Mouse (Mus musculus): ENCODE measurements around the gene Minos1. TPM values are rescaled to one million over a fixed set of nuclear protein-coding genes. Genes with fewer than 3 reads are reported as not detected.
A peak's percentile ranks its signal among the peaks of the same experiment; 100 is the strongest.

Minos1 gene
- polyA plus RNA-seq, 1 experiment from 2014 or later = 419 TPM

DNA sequence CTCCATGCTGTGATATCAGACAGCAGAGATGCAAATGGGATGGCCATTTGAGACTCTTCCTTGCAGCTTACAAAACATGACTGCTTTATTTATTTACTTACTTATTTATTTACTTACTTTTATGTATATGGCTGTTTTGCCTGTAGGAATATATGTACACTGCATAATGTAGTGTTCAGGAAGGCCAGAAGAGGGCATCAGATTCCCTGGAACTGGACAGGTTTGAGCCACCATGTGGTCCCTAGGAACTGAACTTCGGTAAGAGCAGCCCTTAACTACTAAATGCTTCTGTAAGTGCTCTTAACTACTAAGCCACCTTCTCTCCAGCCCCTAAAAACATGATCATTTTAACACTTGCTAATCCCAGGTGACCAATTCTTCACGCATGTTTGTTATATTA is 52.6 kb downstream of the Minos1 start:
- Histone ChIP-seq H3K4me1 (replicated peaks) (peaks cover 42% of the 10 kb centered on the region), H3K27me3 (peaks cover 46% of the 10 kb centered on the region), H3K36me3 (no peaks in the 10 kb centered on the region), H3K27ac (no peak overlapping the region), H3K4me3 (replicated peaks) (no peak overlapping the region), H3K9me3 (no peaks in the 10 kb centered on the region), H3K9ac (replicated peaks) (no peak overlapping the region), H3K4me2 (replicated peaks) (no peak overlapping the region)
- ATAC-seq = no peak
- 38% methylated on average over 2 of the region's 2 CpGs for WGBS

- 16% methylated on average over 5 of the region's 5 CpGs for WGBS
- H3K27me3 ChIP-seq = peaks cover 64% of the 10 kb centered on the region
- H3K9ac ChIP-seq (replicated peaks) = no peak overlapping the region
- H3K4me2 ChIP-seq (replicated peaks) = peak overlapping the region; percentile 77
- H3K9me3 ChIP-seq = no peaks in the 10 kb centered on the region
- peak overlapping the region; percentile 51 for H3K4me3 ChIP-seq (replicated peaks)
- no peak overlapping the region for H3K27ac ChIP-seq
- no peaks in the 10 kb centered on the region for H3K36me3 ChIP-seq
- H3K4me1 ChIP-seq (replicated peaks) = peaks cover 22% of the 10 kb centered on the region
- ATAC-seq = no peak
Measured at GRCm38 (mm10) chr4:139075915-139076314, 55.0 kb downstream of the Minos1 start.

GRCm38 (mm10) chr4:139075041-139075711 is 55.7 kb downstream of the Minos1 start, which contains the start of gene Htr6:
Gene Htr6 (minus strand): TSS chr4:139075570.
- ATAC-seq = peak; percentile 32
- H3K27me3 ChIP-seq = peaks cover 69% of the 10 kb centered on the region

GRCm38 (mm10) chr4:139074060-139074459 is 56.9 kb downstream of the Minos1 start:
- H3K9ac ChIP-seq (replicated peaks) = 0 out of 2 replicates have a peak overlapping the region, but pooled peaks have one; percentile 6
- no peak for ATAC-seq
- no peaks in the 10 kb centered on the region for H3K9me3 ChIP-seq
- peak overlapping the region; percentile 51 for H3K4me3 ChIP-seq (replicated peaks)
- H3K27ac ChIP-seq = no peak overlapping the region
- no peaks in the 10 kb centered on the region for H3K36me3 ChIP-seq
- peak overlapping the region; percentile 77 for H3K4me2 ChIP-seq (replicated peaks)
- 17% methylated on average over 29 of the region's 29 CpGs for WGBS
- peaks cover 19% of the 10 kb centered on the region for H3K4me1 ChIP-seq (replicated peaks)
- peaks cover 76% of the 10 kb centered on the region for H3K27me3 ChIP-seq

More at GRCm38 (mm10) chr4:139075041-139075711, 55.7 kb downstream of the Minos1 start, which contains the start of gene Htr6:
- H3K27ac ChIP-seq = no peak within 1 kb of the TSS
- no peaks in the 10 kb centered on the region for H3K9me3 ChIP-seq
- peak within 1 kb of the TSS; percentile 51 for H3K4me3 ChIP-seq (replicated peaks)
- H3K9ac ChIP-seq (replicated peaks) = peak within 1 kb of the TSS; percentile 63
- WGBS = under 1% methylated on average over 74 of the region's 77 CpGs
- no peaks in the 10 kb centered on the region for H3K36me3 ChIP-seq
- H3K4me1 ChIP-seq (replicated peaks) = peaks cover 22% of the 10 kb centered on the region
- H3K4me2 ChIP-seq (replicated peaks) = peak within 1 kb of the TSS; percentile 77

GRCm38 (mm10) chr4:139068287-139068686 is 62.6 kb downstream of the Minos1 start:
- Histone ChIP-seq H3K4me3 (replicated peaks) (no peak overlapping the region), H3K9ac (replicated peaks) (no peak overlapping the region), H3K4me1 (replicated peaks) (no peaks in the 10 kb centered on the region), H3K27ac (no peak overlapping the region), H3K27me3 (peaks cover 37% of the 10 kb centered on the region), H3K4me2 (replicated peaks) (no peak overlapping the region), H3K9me3 (peaks cover 4% of the 10 kb centered on the region; the same call in 1 of the 2 replicates), H3K36me3 (no peaks in the 10 kb centered on the region)
- ATAC-seq = no peak
- WGBS = 48% methylated on average over 4 of the region's 4 CpGs

GRCm38 (mm10) chr4:139064831-139065230 is 66.1 kb downstream of the Minos1 start:
- H3K4me2 ChIP-seq (replicated peaks) = no peak overlapping the region
- H3K27me3 ChIP-seq = peaks cover 14% of the 10 kb centered on the region
- H3K4me1 ChIP-seq (replicated peaks) = no peaks in the 10 kb centered on the region
- no peak overlapping the region for H3K4me3 ChIP-seq (replicated peaks)
- H3K36me3 ChIP-seq = no peaks in the 10 kb centered on the region
- H3K9ac ChIP-seq (replicated peaks) = no peak overlapping the region
- 86% methylated on average over 5 of the region's 5 CpGs for WGBS
- no peak overlapping the region for H3K27ac ChIP-seq
- no peak for ATAC-seq
- peaks cover 4% of the 10 kb centered on the region; the same call in 1 of the 2 replicates for H3K9me3 ChIP-seq

DNA sequence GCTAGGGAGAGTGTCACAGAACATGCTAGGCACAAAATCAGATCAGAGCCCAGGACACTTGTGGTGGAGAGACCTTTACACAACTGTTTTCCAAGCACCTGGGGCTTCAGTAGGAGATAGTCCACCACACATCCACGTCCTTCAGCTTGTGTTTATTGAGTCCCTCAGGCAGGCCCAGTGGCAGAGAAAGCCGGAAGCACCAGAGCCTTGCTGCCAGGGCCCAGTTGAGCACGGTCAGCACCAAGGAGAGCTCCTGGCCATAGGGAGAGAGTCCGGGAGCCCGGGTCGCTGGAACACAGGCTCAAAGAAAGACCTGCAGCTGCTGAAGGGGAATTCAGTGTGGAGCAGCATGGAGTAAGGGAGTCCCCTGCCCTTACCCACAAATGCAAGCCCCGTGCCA is 71.3 kb downstream of the Minos1 start:
- H3K27me3 ChIP-seq = peaks cover 19% of the 10 kb centered on the region
- WGBS = 7% methylated on average over 7 of the region's 7 CpGs
- H3K4me1 ChIP-seq (replicated peaks) = peaks cover 3% of the 10 kb centered on the region
- no peak overlapping the region for H3K27ac ChIP-seq
- H3K9me3 ChIP-seq = no peaks in the 10 kb centered on the region
- no peak overlapping the region for H3K9ac ChIP-seq (replicated peaks)
- no peak for ATAC-seq
- H3K36me3 ChIP-seq = no peaks in the 10 kb centered on the region
- H3K4me2 ChIP-seq (replicated peaks) = no peak overlapping the region
- no peak overlapping the region for H3K4me3 ChIP-seq (replicated peaks)

- no peak for ATAC-seq
- H3K27ac ChIP-seq = no peak overlapping the region
- WGBS = 90% methylated on average over 5 of the region's 5 CpGs
Measured at GRCm38 (mm10) chr4:139058029-139058428, 72.9 kb downstream of the Minos1 start.

DNA sequence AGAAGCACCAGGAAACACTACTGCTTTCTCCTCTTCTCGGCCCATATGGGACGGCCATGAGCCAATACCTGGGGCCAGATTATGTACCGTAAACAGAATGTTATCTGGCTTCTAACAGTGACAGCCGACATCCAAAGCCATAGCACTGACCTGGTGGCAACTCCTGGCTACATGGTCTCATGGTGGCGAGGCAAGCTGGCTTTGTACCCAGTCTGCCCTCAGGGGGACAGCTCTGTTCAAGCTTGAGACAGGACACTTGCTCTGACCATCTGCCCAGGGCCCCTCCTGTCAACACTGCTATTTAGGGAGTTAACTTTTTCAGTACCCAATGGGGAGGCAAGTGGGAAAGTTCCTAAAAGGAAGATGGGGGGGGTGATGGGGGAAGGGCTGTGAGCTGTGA is 73.6 kb downstream of the Minos1 start:
- Histone ChIP-seq H3K4me1 (replicated peaks) (peaks cover 8% of the 10 kb centered on the region), H3K36me3 (no peaks in the 10 kb centered on the region), H3K9ac (replicated peaks) (no peak overlapping the region), H3K9me3 (no peaks in the 10 kb centered on the region), H3K27ac (no peak overlapping the region), H3K4me3 (replicated peaks) (no peak overlapping the region), H3K4me2 (replicated peaks) (no peak overlapping the region), H3K27me3 (peaks cover 19% of the 10 kb centered on the region; the same call in 1 of the 2 replicates)
- ATAC-seq = no peak
- WGBS = 69% methylated on average over 5 of the region's 5 CpGs

More at GRCm38 (mm10) chr4:139058029-139058428, 72.9 kb downstream of the Minos1 start:
- Histone ChIP-seq H3K9ac (replicated peaks) (no peak overlapping the region), H3K36me3 (no peaks in the 10 kb centered on the region), H3K27me3 (peaks cover 19% of the 10 kb centered on the region; the same call in 1 of the 2 replicates), H3K4me1 (replicated peaks) (peaks cover 8% of the 10 kb centered on the region), H3K9me3 (no peaks in the 10 kb centered on the region), H3K4me3 (replicated peaks) (no peak overlapping the region), H3K4me2 (replicated peaks) (no peak overlapping the region)

- Histone ChIP-seq H3K27me3 (peaks cover 19% of the 10 kb centered on the region; the same call in 1 of the 2 replicates), H3K36me3 (no peaks in the 10 kb centered on the region), H3K9me3 (no peaks in the 10 kb centered on the region), H3K4me1 (replicated peaks) (peaks cover 8% of the 10 kb centered on the region), H3K4me2 (replicated peaks) (no peak overlapping the region), H3K9ac (replicated peaks) (no peak overlapping the region), H3K4me3 (replicated peaks) (no peak overlapping the region), H3K27ac (peak overlapping the region; percentile 19; the same call in 1 of the 2 replicates)
- no peak for ATAC-seq
- 74% methylated on average over 3 of the region's 3 CpGs for WGBS
Measured at GRCm38 (mm10) chr4:139055744-139056143, 75.2 kb downstream of the Minos1 start.

GRCm38 (mm10) chr4:139055336-139055735 is 75.6 kb downstream of the Minos1 start:
- H3K4me3 ChIP-seq (replicated peaks) = no peak overlapping the region
- ATAC-seq = no peak
- peaks cover 19% of the 10 kb centered on the region; the same call in 1 of the 2 replicates for H3K27me3 ChIP-seq
- H3K27ac ChIP-seq = peak overlapping the region; percentile 19; the same call in 1 of the 2 replicates
- no peak overlapping the region for H3K4me2 ChIP-seq (replicated peaks)
- no peak overlapping the region for H3K9ac ChIP-seq (replicated peaks)
- no peaks in the 10 kb centered on the region for H3K9me3 ChIP-seq
- WGBS = 80% methylated on average over 4 of the region's 4 CpGs
- peaks cover 8% of the 10 kb centered on the region for H3K4me1 ChIP-seq (replicated peaks)
- no peaks in the 10 kb centered on the region for H3K36me3 ChIP-seq

DNA sequence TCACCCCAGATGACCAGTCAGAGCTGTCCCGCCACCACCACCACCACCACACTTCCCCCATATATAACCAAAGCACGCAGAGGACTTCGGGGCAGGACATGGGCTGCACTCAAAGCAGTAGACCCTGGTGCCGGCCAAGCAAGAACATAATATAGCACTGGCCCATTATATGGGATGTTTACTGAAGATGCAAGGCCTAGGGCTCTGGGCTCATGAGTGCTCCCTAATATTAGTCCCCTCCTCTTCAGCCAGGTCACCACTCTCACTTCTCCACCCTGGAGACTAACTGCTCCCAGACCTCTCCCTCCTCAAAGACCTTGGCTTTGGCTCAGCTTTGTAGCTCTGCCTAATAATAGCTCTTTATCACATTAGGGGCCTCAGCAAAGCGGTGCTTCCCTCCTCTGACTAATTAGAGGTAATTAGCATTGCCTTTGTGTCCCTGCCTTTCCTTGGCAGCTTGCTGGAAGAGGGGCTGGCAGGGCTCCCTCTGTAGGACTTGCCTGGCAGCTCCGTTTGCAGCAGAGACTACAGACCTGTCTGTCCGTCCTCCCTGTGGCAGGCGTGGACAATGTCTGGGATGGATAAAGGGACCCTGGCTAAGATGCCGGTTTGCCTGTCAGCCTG is 76.5 kb downstream of the Minos1 start:
- H3K9ac ChIP-seq (replicated peaks) = no peak overlapping the region
- 47% methylated on average over 9 of the region's 9 CpGs for WGBS

More for the DNA sequence above, 76.5 kb downstream of the Minos1 start:
- no peaks in the 10 kb centered on the region for H3K36me3 ChIP-seq
- no peak overlapping the region for H3K4me2 ChIP-seq (replicated peaks)
- peaks cover 12% of the 10 kb centered on the region; the same call in 1 of the 2 replicates for H3K27me3 ChIP-seq
- H3K4me1 ChIP-seq (replicated peaks) = peaks cover 8% of the 10 kb centered on the region
- H3K27ac ChIP-seq = no peak overlapping the region; the same call in 1 of the 2 replicates
- ATAC-seq = peak; percentile 76
- no peaks in the 10 kb centered on the region for H3K9me3 ChIP-seq
- H3K4me3 ChIP-seq (replicated peaks) = no peak overlapping the region
